Mouse (Mus musculus) cerebellum, postnatal 25 days (tissue): ENCODE measurements around the gene Tsnax.

Experiments
- DNase-seq, 2 experiments: peaks; one replicate each; pipeline ENCODE4 v3.0.0; 2021; ENCODE audit warnings: mixed read lengths in 2 of 2

Tsnax gene

GRCm38 (mm10) chr8:125012695-125013627, at the start of gene Tsnax:
TSS of gene Tsnax (plus strand) at chr8:125012997.
- peak; percentile 93 to 95 for DNase-seq

- no peak for DNase-seq
Measured at GRCm38 (mm10) chr8:124963246-124963645, 49.6 kb upstream of the Tsnax start.

- no peak for DNase-seq
Measured at GRCm38 (mm10) chr8:124964966-124965365, 47.8 kb upstream of the Tsnax start.

- no peak for DNase-seq
Measured at GRCm38 (mm10) chr8:124970312-124970933, 42.4 kb upstream of the Tsnax start.

- DNase-seq: no peak
Measured at GRCm38 (mm10) chr8:124973221-124973620, 39.6 kb upstream of the Tsnax start.

- DNase-seq: no peak
Measured at GRCm38 (mm10) chr8:124974254-124974653, 38.5 kb upstream of the Tsnax start.

GRCm38 (mm10) chr8:124976211-124976610, 36.6 kb upstream of the Tsnax start:
- no peak for DNase-seq

GRCm38 (mm10) chr8:124978026-124978425, 34.8 kb upstream of the Tsnax start:
- no peak for DNase-seq

- no peak for DNase-seq
Measured at GRCm38 (mm10) chr8:124980036-124980435, 32.8 kb upstream of the Tsnax start.

GRCm38 (mm10) chr8:124980828-124981227, 32.0 kb upstream of the Tsnax start:
- DNase-seq: no peak

GRCm38 (mm10) chr8:124990923-124991667, 21.7 kb upstream of the Tsnax start:
- DNase-seq: no peak

- DNase-seq: no peak
Measured at GRCm38 (mm10) chr8:124991668-124991926, 21.2 kb upstream of the Tsnax start.

GRCm38 (mm10) chr8:124995776-124996175, 17.0 kb upstream of the Tsnax start:
- DNase-seq: no peak

- no peak for DNase-seq
Measured at GRCm38 (mm10) chr8:125024085-125024484, 11.3 kb downstream of the Tsnax start.

GRCm38 (mm10) chr8:125027211-125027610, 14.4 kb downstream of the Tsnax start:
- no peak for DNase-seq

- DNase-seq: no peak
Measured at GRCm38 (mm10) chr8:125028841-125029240, 16.0 kb downstream of the Tsnax start.

- DNase-seq: no peak
Measured at GRCm38 (mm10) chr8:125031276-125031675, 18.5 kb downstream of the Tsnax start.

GRCm38 (mm10) chr8:125034669-125035068, 21.9 kb downstream of the Tsnax start:
- peak; percentile 88 to 93 for DNase-seq

GRCm38 (mm10) chr8:125037081-125037480, 24.3 kb downstream of the Tsnax start:
- DNase-seq: no peak

- no peak for DNase-seq
Measured at GRCm38 (mm10) chr8:125038731-125039130, 25.9 kb downstream of the Tsnax start.

GRCm38 (mm10) chr8:125040587-125041375, 28.0 kb downstream of the Tsnax start:
- no peak for DNase-seq

- DNase-seq: no peak
Measured at GRCm38 (mm10) chr8:125041496-125041895, 28.7 kb downstream of the Tsnax start.

GRCm38 (mm10) chr8:125043394-125043793, 30.6 kb downstream of the Tsnax start:
- no peak for DNase-seq
